Mouse (Mus musculus): ENCODE results near the gene Ubxn6. TPM values are rescaled to one million over a fixed set of nuclear protein-coding genes. Genes with fewer than 3 reads are reported as not detected.

Gene Ubxn6
- polyA plus RNA-seq, 1 experiment: 62.7 TPM

DNA sequence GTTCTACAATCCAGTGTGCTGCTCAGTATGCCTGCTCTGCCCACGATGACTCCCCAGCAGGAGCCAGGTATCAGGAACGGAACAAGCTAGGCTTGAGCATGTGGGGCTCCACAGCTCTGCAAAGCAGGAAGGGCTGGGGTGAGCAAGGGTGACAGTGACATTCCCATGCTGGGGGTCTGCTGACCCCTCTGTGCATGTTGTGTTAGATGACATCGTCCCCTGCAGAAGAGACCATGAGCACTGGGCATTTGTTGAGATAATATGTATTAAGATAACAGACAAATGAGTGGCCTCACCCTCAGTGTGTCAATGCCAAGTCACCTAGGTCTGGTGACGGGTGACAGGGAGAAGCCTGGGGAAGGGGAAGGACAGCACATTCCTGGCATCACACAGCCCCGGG is 49.9 kb downstream of the Ubxn6 start:
- DNase-seq (ENCODE audit: low spot score): no peak

DNA sequence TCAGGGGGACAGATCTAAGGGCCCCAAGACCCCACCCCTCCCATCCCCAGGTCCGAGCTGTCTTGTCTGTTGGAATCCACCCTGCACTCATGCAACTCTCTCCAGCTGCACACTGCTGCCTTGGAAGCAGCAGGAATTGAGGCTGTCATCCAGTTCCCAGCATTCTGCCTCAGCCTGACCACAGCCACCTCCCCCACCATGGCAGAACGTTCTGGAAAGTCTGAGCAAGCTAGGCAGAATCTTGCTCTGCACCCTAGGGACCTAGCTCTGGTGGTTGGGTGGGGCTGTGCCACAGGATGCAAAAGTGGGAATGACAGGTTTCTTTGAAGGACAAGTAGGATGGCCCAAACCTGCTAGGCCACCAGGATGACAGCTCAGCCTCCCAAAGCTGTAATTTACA is 50.4 kb downstream of the Ubxn6 start:
- no peak for DNase-seq (ENCODE audit: low spot score)

DNA sequence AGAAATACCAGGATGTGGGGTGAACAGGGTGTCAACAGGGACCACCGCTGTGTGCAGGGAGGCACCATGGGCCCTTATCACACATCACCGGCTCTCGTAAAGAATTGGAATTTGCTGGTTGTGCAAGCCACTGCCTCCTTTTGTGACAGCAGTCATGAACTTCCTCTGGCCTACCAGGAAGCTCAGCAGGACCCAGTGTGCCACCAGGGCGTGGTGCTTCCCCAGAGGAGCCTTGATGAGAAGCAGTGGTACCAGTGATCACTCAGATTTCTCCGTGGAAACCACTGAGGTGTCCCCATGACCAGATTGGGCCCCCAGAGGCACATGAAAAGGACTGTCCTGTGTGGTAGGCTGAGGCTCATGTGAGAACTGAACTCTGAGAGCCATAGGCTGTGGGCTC is 51.4 kb downstream of the Ubxn6 start:
- DNase-seq (ENCODE audit: low spot score): no peak

DNA sequence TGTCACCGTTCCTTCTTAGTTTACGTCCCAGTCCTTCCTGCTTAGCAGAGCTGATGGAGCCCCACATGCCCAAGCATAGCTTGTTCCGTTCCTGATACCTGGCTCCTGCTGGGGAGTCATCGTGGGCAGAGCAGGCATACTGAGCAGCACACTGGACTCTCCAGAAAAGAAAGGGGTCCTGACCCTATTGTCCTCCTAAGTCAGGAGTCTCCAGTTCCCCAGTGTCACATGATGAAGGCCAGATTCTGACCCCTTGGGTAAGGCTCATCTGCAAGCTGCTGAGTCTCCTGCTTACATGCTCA is 51.9 kb downstream of the Ubxn6 start:
- DNase-seq (ENCODE audit: low spot score): no peak

DNA sequence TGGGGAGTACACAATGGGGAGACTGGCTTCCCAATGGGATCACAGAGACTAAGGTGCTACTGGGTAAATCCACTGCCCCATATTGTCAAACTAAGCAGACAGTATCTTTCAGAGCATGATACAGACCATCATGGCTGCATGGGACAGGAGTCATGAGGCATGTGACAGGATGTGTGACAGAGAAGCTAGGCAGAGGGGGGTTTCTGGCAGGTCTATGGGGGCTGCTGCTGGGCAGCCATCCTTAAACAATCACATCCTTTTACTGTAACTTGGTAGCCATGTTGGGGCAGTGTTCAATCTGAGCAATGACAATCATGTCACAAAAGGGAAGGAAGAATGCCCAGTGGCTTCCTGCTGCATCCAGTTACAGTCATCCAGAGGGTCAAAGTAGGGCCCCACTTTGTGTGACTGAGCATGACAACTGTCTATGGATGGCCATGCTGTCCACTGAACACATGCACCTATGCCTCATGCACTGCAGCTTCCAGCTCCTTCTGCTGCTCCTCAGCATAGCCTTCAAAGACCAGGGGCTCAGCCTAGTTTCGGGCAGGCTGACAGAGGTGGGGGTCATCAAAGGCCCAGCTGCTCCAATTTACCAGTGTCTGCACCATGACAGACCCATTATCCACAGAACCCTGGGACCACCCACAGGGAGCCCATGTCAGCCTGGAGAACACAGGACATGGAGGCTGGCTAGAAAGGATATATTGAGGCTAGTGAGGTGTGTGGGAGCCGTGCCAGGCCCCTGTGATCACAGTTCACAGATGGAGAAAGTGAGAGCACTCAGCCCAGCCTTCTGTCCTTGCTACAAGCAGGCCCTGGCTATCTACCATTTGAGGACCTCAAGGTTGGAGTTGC is 52.5 kb downstream of the Ubxn6 start:
- no peak for DNase-seq (ENCODE audit: low spot score)

DNA sequence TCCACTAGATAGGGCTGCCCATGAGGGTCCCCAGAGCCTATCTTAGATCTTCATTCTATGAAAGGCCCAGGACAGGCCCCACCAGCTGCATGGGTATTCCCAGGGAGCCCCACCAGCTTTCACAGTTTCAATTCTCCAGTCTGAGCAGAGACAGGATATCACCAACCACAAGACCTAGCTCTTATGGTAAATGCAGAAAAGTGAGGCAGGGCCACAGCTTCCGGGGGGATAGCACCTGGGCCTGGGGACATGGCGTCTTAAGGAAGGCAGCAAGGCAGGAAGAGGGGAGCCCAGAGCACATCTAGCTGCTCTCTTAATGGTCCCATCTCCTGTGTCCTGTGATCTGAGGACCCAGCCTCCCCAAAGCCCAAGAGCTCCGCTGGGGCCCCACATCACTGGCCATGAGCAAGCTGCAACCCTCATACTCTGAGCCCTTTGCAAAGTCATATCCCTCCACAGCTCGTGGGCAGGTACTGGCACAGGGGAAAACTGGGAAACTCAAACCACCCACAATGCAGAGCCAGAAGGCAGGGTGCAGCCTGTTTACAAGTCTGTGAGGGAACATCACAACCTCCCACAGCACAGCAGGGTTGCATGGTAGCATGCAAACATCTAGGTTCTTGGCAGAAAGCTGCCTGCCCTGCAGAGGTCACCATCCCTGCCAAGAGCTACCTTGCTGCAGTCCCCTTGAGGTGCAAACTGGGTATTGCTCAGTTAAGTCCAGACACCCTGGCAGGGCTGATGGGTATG is 53.5 kb downstream of the Ubxn6 start:
- DNase-seq (ENCODE audit: low spot score): no peak

DNA sequence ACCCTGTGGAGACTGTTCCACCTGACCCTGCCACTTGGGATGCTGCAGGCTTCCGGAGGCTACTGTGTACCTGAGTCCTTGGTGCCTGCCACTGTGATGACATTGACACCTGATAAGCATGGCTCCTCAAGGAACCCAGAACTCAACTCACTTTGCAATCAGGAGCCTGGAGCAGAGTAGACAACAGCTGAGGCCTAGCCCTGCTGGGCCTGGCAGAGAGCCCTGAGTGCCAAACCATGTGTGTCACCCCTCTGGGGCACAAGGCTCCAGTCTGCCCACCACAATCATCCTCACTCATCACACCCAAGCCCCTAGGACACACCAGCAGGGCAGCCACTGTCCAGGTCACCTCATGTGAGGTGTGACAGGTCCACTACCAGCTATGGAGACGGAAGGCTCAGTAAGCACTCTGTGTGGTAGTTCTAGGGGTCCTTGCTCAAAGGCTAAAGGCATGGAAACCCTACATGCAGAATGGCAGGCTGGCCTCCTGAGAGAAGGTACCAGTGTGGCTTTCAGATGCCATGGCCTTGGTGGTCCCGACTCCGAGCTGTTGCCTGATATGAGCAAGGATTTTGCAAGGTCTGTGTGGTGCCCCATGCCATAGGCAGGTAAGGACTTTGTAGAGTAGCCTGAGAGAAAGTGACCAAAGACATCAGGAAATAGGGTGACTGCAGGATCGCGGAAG is 54.3 kb downstream of the Ubxn6 start:
- DNase-seq (ENCODE audit: low spot score): no peak

DNA sequence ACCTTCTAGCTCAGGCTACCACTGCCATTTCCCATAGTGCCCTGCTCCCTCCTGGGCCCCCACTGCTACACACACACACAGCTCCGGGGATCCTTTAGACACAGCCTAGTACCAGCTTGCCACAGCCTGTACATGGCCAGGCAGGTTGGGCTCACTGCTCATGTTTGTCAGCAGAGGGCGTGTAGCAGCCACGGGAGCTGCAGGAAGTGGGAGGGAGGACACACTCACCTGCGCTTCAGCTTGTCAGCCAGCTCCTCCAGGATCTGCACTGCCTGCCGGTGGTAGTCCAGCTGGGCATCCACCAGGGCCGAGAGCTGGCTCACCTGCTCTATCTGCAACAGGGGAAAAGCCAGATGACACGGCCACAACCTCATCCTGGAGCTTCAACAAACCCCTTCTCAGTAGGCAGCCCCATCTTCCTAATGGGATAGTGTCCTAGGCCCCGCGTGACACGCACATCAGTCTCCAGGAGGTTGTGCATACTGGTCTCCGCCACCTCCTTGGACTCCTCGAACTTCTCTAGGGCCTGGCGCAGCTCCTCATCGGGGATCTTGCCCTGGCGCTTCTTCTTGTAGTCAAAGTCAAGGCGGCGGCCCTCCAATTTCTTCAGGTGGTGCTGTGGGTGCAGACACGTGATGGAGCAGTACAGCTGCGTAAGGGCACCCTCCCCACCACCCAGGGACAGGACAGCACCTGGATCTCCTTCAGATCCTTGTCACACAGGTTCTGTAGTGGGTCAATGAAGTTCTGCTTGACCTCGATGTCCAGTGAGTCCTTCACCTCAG is 56.3 kb downstream of the Ubxn6 start:
- no peak for DNase-seq (ENCODE audit: low spot score)

DNA sequence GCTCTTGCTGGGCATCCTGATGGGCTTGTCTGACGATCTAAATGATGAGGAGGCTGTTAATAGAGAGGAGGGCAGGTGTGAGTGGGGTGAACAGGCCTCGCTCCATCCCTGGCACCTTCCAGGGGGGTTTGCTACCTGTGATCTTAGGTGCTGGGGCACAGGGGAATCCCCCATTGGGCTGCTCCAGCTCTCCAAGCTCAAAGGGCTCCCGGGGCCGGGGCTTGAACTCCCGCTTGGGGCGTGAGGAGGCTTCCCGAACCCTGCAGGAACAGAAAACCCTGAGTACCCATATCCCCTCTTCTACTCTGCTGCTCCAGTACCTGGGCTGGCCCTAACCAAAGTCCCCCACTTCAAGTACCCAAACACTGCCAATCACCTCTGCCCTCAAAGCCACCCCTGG is 57.0 kb downstream of the Ubxn6 start:
- no peak for DNase-seq (ENCODE audit: low spot score)

Other genes starting within 250 kb of the Ubxn6 start
- gene Zfp119a, start 196.1 kb downstream of the Ubxn6 start, polyA plus RNA-seq (2012; rRNA removed): 4.7 and 5.2 TPM in 2 replicates
- gene Zfp959, start 182.9 kb downstream of the Ubxn6 start, polyA plus RNA-seq (2012; rRNA removed): 8.4 and 8.8 TPM in 2 replicates
- gene Zfp119b, start 125.5 kb downstream of the Ubxn6 start, polyA plus RNA-seq (2012; rRNA removed): 5.4 TPM in 2 replicates
- gene Ebi3, start 122.4 kb downstream of the Ubxn6 start, polyA plus RNA-seq (2012; rRNA removed): 2.9 and 3.1 TPM in 2 replicates
- 10.1 and 11.1 TPM in 2 replicates for gene Yju2, start 115.9 kb downstream of the Ubxn6 start, polyA plus RNA-seq (2012; rRNA removed)
- gene Shd, start 104.6 kb downstream of the Ubxn6 start, polyA plus RNA-seq (2012; rRNA removed): 1.0 and 1.7 TPM in 2 replicates
- gene Fsd1, start 88.5 kb downstream of the Ubxn6 start, polyA plus RNA-seq (2012; rRNA removed): 0.57 and 1.2 TPM in 2 replicates
- 29.6 and 38.6 TPM in 2 replicates for gene Stap2, start 69.4 kb downstream of the Ubxn6 start, polyA plus RNA-seq (2012; rRNA removed)
- 50.4 and 51.1 TPM in 2 replicates for gene Mpnd, start 69.3 kb downstream of the Ubxn6 start, polyA plus RNA-seq (2012; rRNA removed)
- 55.5 and 78.1 TPM in 2 replicates for gene Sh3gl1, start 38.4 kb downstream of the Ubxn6 start, polyA plus RNA-seq (2012; rRNA removed)
- 2.1 and 2.2 TPM in 2 replicates for gene Chaf1a, start 34.6 kb downstream of the Ubxn6 start, polyA plus RNA-seq (2012; rRNA removed)
- gene Hdgfl2, start 4.6 kb upstream of the Ubxn6 start, polyA plus RNA-seq (2012; rRNA removed): 68.8 and 70.6 TPM in 2 replicates
- 96.9 and 98.3 TPM in 2 replicates for gene Plin4, start 34.8 kb upstream of the Ubxn6 start, polyA plus RNA-seq (2012; rRNA removed)
- gene Plin5, start 42.6 kb upstream of the Ubxn6 start, polyA plus RNA-seq (2012; rRNA removed): 1.4 and 1.9 TPM in 2 replicates
- gene Lrg1, start 47.0 kb upstream of the Ubxn6 start, polyA plus RNA-seq (2012; rRNA removed): 23.4 and 23.9 TPM in 2 replicates
- gene Sema6b, start 65.3 kb upstream of the Ubxn6 start, polyA plus RNA-seq (2012; rRNA removed): 3.3 and 4.4 TPM in 2 replicates
- 1.7 and 2.0 TPM in 2 replicates for gene Tnfaip8l1, start 87.4 kb upstream of the Ubxn6 start, polyA plus RNA-seq (2012; rRNA removed)
- 42.0 and 51.0 TPM in 2 replicates for gene Mydgf, start 108.9 kb upstream of the Ubxn6 start, polyA plus RNA-seq (2012; rRNA removed)
- 24.1 and 24.8 TPM in 2 replicates for gene Dpp9, start 143.9 kb upstream of the Ubxn6 start, polyA plus RNA-seq (2012; rRNA removed)
- 14.4 and 17.2 TPM in 2 replicates for gene Fem1a, start 181.8 kb upstream of the Ubxn6 start, polyA plus RNA-seq (2012; rRNA removed)
- 8.7 and 10.0 TPM in 2 replicates for gene Ticam1, start 201.8 kb upstream of the Ubxn6 start, polyA plus RNA-seq (2012; rRNA removed)
- gene Plin3, start 217.8 kb upstream of the Ubxn6 start, polyA plus RNA-seq (2012; rRNA removed): 34.6 and 43.6 TPM in 2 replicates
- not detected in 2 replicates for gene Arrdc5, start 225.3 kb upstream of the Ubxn6 start, polyA plus RNA-seq (2012; rRNA removed)
- 4.6 and 5.3 TPM in 2 replicates for gene Uhrf1, start 228.3 kb upstream of the Ubxn6 start, polyA plus RNA-seq (2012; rRNA removed)

Data from urinary bladder, adult 2 months (tissue).